Mouse (Mus musculus): ENCODE measurements around the gene Sypl2. TPM values are rescaled to one million over a fixed set of nuclear protein-coding genes. Genes with fewer than 3 reads are reported as not detected.

The Sypl2 gene
- total and polyA plus RNA-seq, 3 experiments, result not detected

DNA sequence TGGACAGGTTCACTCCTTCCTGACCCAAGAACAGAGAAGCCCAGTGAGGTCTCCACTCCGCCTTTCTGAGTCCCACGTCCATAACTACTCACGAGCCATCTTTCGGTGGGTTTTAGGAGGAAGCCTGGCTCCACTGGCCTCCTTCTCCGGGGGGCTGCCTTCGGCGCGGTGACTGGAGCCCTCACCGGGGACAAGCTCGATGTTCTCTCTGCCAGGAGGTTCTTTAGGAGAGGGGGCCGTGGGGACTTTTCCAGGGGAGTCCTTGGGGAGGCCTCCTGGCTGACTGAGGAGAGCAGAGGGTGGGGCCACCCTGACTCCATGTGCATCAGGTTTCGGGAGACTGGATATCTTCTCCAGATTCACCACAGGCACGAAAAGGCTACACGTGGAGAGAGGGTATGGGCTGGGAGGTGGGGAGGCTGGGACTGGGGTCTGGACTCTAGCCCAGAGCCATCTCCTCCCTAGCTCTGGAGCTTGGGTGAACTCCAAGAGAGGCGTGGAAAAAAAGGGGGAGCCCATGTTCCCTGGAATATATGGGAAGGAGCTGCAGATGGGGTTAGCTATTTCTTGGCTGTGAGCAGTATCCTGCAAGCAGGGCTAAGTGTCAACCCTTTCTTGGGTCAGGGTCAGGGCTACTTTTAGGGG is 19.6 kb downstream of the Sypl2 start:
- H3K4me1 ChIP-seq (ENCODE audit: control insufficient read depth in 1 of 2, insufficient read depth in 2 of 2, low read length in 2 of 2), result peaks cover 2 to 9% of the 10 kb centered on the region in 2 experiments; a peak in 2 of 4 replicates
- H3K27ac ChIP-seq (ENCODE audit: control insufficient read depth, low read depth, low read length), result no peak overlapping the region
- DNase-seq (ENCODE audit: low read depth, low spot score), result no peak
- H3K79me2 ChIP-seq (ENCODE audit: control insufficient read depth, insufficient read depth, low read length, poor library complexity), result peaks cover 8% of the 10 kb centered on the region
- H3K4me3 ChIP-seq (ENCODE audit: control insufficient read depth in 1 of 2, insufficient read depth in 1 of 2, low read depth in 2 of 2, low read length in 2 of 2), result no peak overlapping the region
- H3K9ac ChIP-seq (ENCODE audit: control insufficient read depth, low read depth, low read length, poor library complexity, severe bottlenecking), result no peak overlapping the region
- no peaks in the 10 kb centered on the region for H3K9me3 ChIP-seq (replicated peaks; ENCODE audit: insufficient read depth, low read length)
- no peak for TF ChIP-seq CHD2 (IDR thresholded peaks at IDR 0.05; ENCODE audit: low read length)
- H3K27me3 ChIP-seq (ENCODE audit: control insufficient read depth in 1 of 2, insufficient read depth in 2 of 2, low read length in 2 of 2), result no peaks in the 10 kb centered on the region
- H3K36me3 ChIP-seq (ENCODE audit: control insufficient read depth in 1 of 2, insufficient read depth in 2 of 2, low read length in 2 of 2), result peaks cover 0 to 8% of the 10 kb centered on the region in 2 experiments; a peak in 2 of 4 replicates

DNA sequence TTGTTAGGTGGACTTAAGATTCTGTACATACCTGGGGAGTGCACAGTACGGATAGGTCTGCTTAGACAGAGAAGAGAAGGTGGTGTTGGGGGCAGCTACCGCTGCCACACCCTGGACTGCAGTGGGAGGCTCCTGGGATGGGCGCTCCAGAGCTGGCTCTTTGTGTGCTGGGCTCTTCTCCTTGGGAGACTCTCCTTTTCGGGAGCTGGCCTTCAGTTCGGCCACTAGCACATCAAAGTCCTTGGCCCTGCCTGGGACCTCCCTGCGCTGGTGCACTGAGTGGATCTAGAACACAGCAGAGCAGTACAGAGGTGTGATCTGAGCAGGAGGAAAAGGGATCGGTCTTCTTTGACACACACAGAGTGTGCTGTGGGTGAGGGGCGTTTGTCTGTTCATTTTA is 20.8 kb downstream of the Sypl2 start:
- Histone ChIP-seq H3K27me3 (ENCODE audit: control insufficient read depth in 1 of 2, insufficient read depth in 2 of 2, low read length in 2 of 2) (no peaks in the 10 kb centered on the region), H3K4me1 (ENCODE audit: control insufficient read depth in 1 of 2, insufficient read depth in 2 of 2, low read length in 2 of 2) (peaks cover 0 to 9% of the 10 kb centered on the region in 2 experiments; a peak in 2 of 4 replicates), H3K9me3 (replicated peaks; ENCODE audit: insufficient read depth, low read length) (no peaks in the 10 kb centered on the region), H3K27ac (ENCODE audit: control insufficient read depth, low read depth, low read length) (no peak overlapping the region), H3K79me2 (ENCODE audit: control insufficient read depth, insufficient read depth, low read length, poor library complexity) (peaks cover 8% of the 10 kb centered on the region), H3K36me3 (ENCODE audit: control insufficient read depth in 1 of 2, insufficient read depth in 2 of 2, low read length in 2 of 2) (peaks cover 0 to 7% of the 10 kb centered on the region in 2 experiments; a peak in 2 of 4 replicates), H3K4me3 (ENCODE audit: control insufficient read depth in 1 of 2, insufficient read depth in 1 of 2, low read depth in 2 of 2, low read length in 2 of 2) (no peak overlapping the region), H3K9ac (ENCODE audit: control insufficient read depth, low read depth, low read length, poor library complexity, severe bottlenecking) (no peak overlapping the region)
- no peak for DNase-seq (ENCODE audit: low read depth, low spot score)
- TF ChIP-seq MAFK (IDR thresholded peaks at IDR 0.05; ENCODE audit: borderline replicate concordance, low read depth, low read length) (no peak), JUND (IDR thresholded peaks at IDR 0.05; ENCODE audit: low read depth, low read length) (no peak), MAX (IDR thresholded peaks at IDR 0.05; ENCODE audit: low read length) (no peak), UBTF (IDR thresholded peaks at IDR 0.05; ENCODE audit: borderline replicate concordance, insufficient read depth, low read depth, low read length) (no peak), RAD21 (IDR thresholded peaks at IDR 0.05; ENCODE audit: low read depth, low read length) (no peak), ZNF384 (IDR thresholded peaks at IDR 0.05; ENCODE audit: low read depth, low read length) (no peak)

DNA sequence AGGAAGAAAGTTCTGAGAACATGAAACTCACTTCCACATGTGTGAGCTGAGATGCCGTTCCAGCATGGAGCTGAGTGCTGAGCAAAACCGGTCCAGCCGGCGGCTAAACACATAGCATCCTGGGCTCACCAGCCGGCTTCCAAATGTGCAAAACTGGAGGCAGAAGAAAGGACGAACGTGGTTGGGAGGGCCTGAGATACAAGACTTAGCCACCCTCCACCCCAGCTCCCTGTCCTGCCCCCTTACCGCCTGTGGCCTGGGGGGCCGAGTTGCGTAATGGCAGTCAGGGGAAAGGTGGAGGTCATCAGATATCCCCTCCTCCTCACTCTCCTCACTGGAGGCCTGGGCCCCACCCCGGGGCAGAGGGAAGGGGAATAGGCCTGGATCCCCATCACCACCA is 22.0 kb downstream of the Sypl2 start:
- TF ChIP-seq MAFK (IDR thresholded peaks at IDR 0.05; ENCODE audit: borderline replicate concordance, low read depth, low read length) (no peak), ZMIZ1 (IDR thresholded peaks at IDR 0.05; ENCODE audit: low read depth, low read length) (no peak), E2F4 (IDR thresholded peaks at IDR 0.05; ENCODE audit: borderline replicate concordance, low read depth, low read length) (no peak), RAD21 (IDR thresholded peaks at IDR 0.05; ENCODE audit: low read depth, low read length) (no peak), JUND (IDR thresholded peaks at IDR 0.05; ENCODE audit: low read depth, low read length) (no peak), HCFC1 (IDR thresholded peaks at IDR 0.05; ENCODE audit: low read depth, low read length) (no peak), POLR2AphosphoS5 (IDR thresholded peaks at IDR 0.05; ENCODE audit: borderline replicate concordance, low read depth, low read length) (no peak), KAT2A (conservative IDR thresholded peaks at IDR 0.05; ENCODE audit: low read depth, low read length) (no peak), TAL1 (IDR thresholded peaks at IDR 0.05; ENCODE audit: low read length) (no peak), MYB (IDR thresholded peaks at IDR 0.05; ENCODE audit: low read depth, low read length) (no peak)
- H3K36me3 ChIP-seq (ENCODE audit: control insufficient read depth in 1 of 2, insufficient read depth in 2 of 2, low read length in 2 of 2), result peaks cover 0 to 11% of the 10 kb centered on the region in 2 experiments; a peak in 2 of 4 replicates
- peaks cover 0 to 11% of the 10 kb centered on the region in 2 experiments; a peak in 2 of 4 replicates for H3K4me1 ChIP-seq (ENCODE audit: control insufficient read depth in 1 of 2, insufficient read depth in 2 of 2, low read length in 2 of 2)

More for the DNA sequence above, 22.0 kb downstream of the Sypl2 start:
- Histone ChIP-seq H3K4me3 (ENCODE audit: control insufficient read depth in 1 of 2, insufficient read depth in 1 of 2, low read depth in 2 of 2, low read length in 2 of 2) (no peak overlapping the region), H3K27ac (ENCODE audit: control insufficient read depth, low read depth, low read length) (no peak overlapping the region), H3K9ac (ENCODE audit: control insufficient read depth, low read depth, low read length, poor library complexity, severe bottlenecking) (no peak overlapping the region), H3K9me3 (replicated peaks; ENCODE audit: insufficient read depth, low read length) (no peaks in the 10 kb centered on the region), H3K79me2 (ENCODE audit: control insufficient read depth, insufficient read depth, low read length, poor library complexity) (peaks cover 1% of the 10 kb centered on the region), H3K27me3 (ENCODE audit: control insufficient read depth in 1 of 2, insufficient read depth in 2 of 2, low read length in 2 of 2) (no peaks in the 10 kb centered on the region)
- DNase-seq (ENCODE audit: low read depth, low spot score), result no peak
